Mouse (Mus musculus): Measurements from ENCODE around the gene Wnt6. TPM values are rescaled to one million over a fixed set of nuclear protein-coding genes. Genes with fewer than 3 reads are reported as not detected.
A peak's percentile ranks its signal among the peaks of the same experiment; 100 is the strongest.

Gene Wnt6
- polyA plus RNA-seq (2012; rRNA removed): 0.27 and 0.48 TPM in 2 replicates

DNA sequence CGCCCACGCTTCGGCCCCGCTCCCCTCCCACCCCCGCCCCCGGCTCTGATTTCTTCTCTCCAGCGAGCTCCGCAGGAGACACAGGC is at the start of gene Wnt6:
TSS of gene Wnt6 (plus strand) at position 48 of the 86 bp plus-strand sequence.
- DNase-seq: no peak
- 11% methylated on average over 6 of the region's 8 CpGs for WGBS
- H3K27ac ChIP-seq (ENCODE audit: insufficient read depth, low read depth, low read length): no peak within 1 kb of the TSS
- peak within 1 kb of the TSS; percentile 41 for H3K4me3 ChIP-seq (ENCODE audit: insufficient read depth, low read depth, low read length)
- H3K4me1 ChIP-seq (ENCODE audit: control insufficient read depth, insufficient read depth, low read length): no peaks in the 10 kb centered on the region
- TF ChIP-seq POLR2A (IDR thresholded peaks at IDR 0.05; ENCODE audit: low read depth, low read length): no peak
- TF ChIP-seq CTCF (conservative IDR thresholded peaks at IDR 0.05; ENCODE audit: insufficient read depth, insufficient read length, low read depth, low read length): no peak
- H3K36me3 ChIP-seq (ENCODE audit: control insufficient read depth, insufficient read depth, low read length): no peaks in the 10 kb centered on the region
- H3K27me3 ChIP-seq (replicated peaks; ENCODE audit: control insufficient read depth, insufficient read depth, low read length): peaks cover 4% of the 10 kb centered on the region; the same call in 1 of the 2 replicates

DNA sequence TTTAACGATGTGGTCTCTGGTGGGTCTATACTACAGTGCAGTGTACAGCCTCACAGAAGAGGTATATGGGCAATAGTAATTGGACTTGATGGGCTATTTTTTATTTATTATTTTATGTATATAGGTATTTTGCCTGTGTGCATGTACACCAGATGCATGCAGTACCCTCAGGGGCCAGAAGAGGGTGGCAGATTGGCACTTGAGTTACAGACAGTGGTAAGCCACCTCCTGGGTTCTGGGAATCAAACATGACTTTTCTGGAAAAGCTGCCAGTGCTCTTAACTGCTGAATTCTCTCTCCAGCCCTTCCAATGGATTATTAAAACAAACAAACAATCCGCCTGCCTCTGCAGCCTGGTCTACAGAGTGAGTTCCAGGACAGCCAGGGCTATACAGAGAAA is 47.9 kb upstream of the Wnt6 start:
- Histone ChIP-seq H3K4me1 (ENCODE audit: control insufficient read depth, insufficient read depth, low read length) (no peaks in the 10 kb centered on the region), H3K27me3 (replicated peaks; ENCODE audit: control insufficient read depth, insufficient read depth, low read length) (no peaks in the 10 kb centered on the region), H3K36me3 (ENCODE audit: control insufficient read depth, insufficient read depth, low read length) (no peaks in the 10 kb centered on the region), H3K27ac (ENCODE audit: insufficient read depth, low read depth, low read length) (no peak overlapping the region), H3K4me3 (ENCODE audit: insufficient read depth, low read depth, low read length) (no peak overlapping the region)
- peak; percentile 54 for DNase-seq
- TF ChIP-seq CTCF (conservative IDR thresholded peaks at IDR 0.05; ENCODE audit: insufficient read depth, insufficient read length, low read depth, low read length) (peak; percentile 59), POLR2A (IDR thresholded peaks at IDR 0.05; ENCODE audit: low read depth, low read length) (no peak)
- WGBS: 82% methylated on average over 2 of the region's 2 CpGs

GRCm38 (mm10) chr1:74726114-74726513 is 45.6 kb upstream of the Wnt6 start:
- DNase-seq: peak; percentile 31
- 44% methylated on average over 5 of the region's 5 CpGs for WGBS
- TF ChIP-seq POLR2A (IDR thresholded peaks at IDR 0.05; ENCODE audit: low read depth, low read length) (no peak), CTCF (conservative IDR thresholded peaks at IDR 0.05; ENCODE audit: insufficient read depth, insufficient read length, low read depth, low read length) (no peak)
- 0 out of 2 replicates have a peak overlapping the region, but pooled peaks have one; percentile 26 for H3K27ac ChIP-seq (ENCODE audit: insufficient read depth, low read depth, low read length)
- no peaks in the 10 kb centered on the region for H3K36me3 ChIP-seq (ENCODE audit: control insufficient read depth, insufficient read depth, low read length)
- no peak overlapping the region for H3K4me3 ChIP-seq (ENCODE audit: insufficient read depth, low read depth, low read length)
- no peaks in the 10 kb centered on the region for H3K4me1 ChIP-seq (ENCODE audit: control insufficient read depth, insufficient read depth, low read length)
- no peaks in the 10 kb centered on the region for H3K27me3 ChIP-seq (replicated peaks; ENCODE audit: control insufficient read depth, insufficient read depth, low read length)

DNA sequence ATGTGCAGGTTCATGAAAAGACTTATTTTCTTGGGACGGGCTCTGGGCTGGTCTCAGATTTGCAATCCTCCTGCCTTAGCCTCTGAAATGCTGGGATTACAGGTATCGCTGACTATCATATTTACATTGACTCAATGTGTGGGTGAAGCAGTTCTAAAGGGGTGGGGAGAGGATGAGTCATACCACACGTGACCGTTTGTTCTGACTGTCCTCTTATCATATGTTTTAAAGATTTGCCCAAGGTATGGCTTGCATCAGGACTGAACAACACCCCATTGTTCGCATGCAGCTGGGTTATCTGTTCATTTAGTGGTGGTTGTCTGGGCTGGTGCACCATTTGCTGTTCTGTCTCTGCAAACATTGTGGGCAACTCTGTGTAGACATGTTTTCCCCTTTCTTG is 45.0 kb upstream of the Wnt6 start:
- no peak overlapping the region for H3K4me3 ChIP-seq (ENCODE audit: insufficient read depth, low read depth, low read length)
- WGBS: 79% methylated on average over 5 of the region's 5 CpGs
- H3K27me3 ChIP-seq (replicated peaks; ENCODE audit: control insufficient read depth, insufficient read depth, low read length): no peaks in the 10 kb centered on the region
- H3K36me3 ChIP-seq (ENCODE audit: control insufficient read depth, insufficient read depth, low read length): no peaks in the 10 kb centered on the region
- no peaks in the 10 kb centered on the region for H3K4me1 ChIP-seq (ENCODE audit: control insufficient read depth, insufficient read depth, low read length)
- no peak for DNase-seq
- no peak for TF ChIP-seq POLR2A (IDR thresholded peaks at IDR 0.05; ENCODE audit: low read depth, low read length)
- TF ChIP-seq CTCF (conservative IDR thresholded peaks at IDR 0.05; ENCODE audit: insufficient read depth, insufficient read length, low read depth, low read length): no peak
- H3K27ac ChIP-seq (ENCODE audit: insufficient read depth, low read depth, low read length): no peak overlapping the region

GRCm38 (mm10) chr1:74728446-74728845 is 43.2 kb upstream of the Wnt6 start:
- Histone ChIP-seq H3K4me3 (ENCODE audit: insufficient read depth, low read depth, low read length) (no peak overlapping the region), H3K27ac (ENCODE audit: insufficient read depth, low read depth, low read length) (no peak overlapping the region), H3K27me3 (replicated peaks; ENCODE audit: control insufficient read depth, insufficient read depth, low read length) (no peaks in the 10 kb centered on the region), H3K36me3 (ENCODE audit: control insufficient read depth, insufficient read depth, low read length) (no peaks in the 10 kb centered on the region), H3K4me1 (ENCODE audit: control insufficient read depth, insufficient read depth, low read length) (no peaks in the 10 kb centered on the region)
- DNase-seq: no peak
- no peak for TF ChIP-seq CTCF (conservative IDR thresholded peaks at IDR 0.05; ENCODE audit: insufficient read depth, insufficient read length, low read depth, low read length)
- WGBS: 71% methylated on average over 8 of the region's 8 CpGs

GRCm38 (mm10) chr1:74736977-74737376 is 34.7 kb upstream of the Wnt6 start:
- H3K27ac ChIP-seq (ENCODE audit: insufficient read depth, low read depth, low read length): no peak overlapping the region
- no peak overlapping the region for H3K4me3 ChIP-seq (ENCODE audit: insufficient read depth, low read depth, low read length)
- DNase-seq: no peak
- H3K27me3 ChIP-seq (replicated peaks; ENCODE audit: control insufficient read depth, insufficient read depth, low read length): no peaks in the 10 kb centered on the region
- H3K4me1 ChIP-seq (ENCODE audit: control insufficient read depth, insufficient read depth, low read length): no peaks in the 10 kb centered on the region
- WGBS: 85% methylated on average over 12 of the region's 12 CpGs
- H3K36me3 ChIP-seq (ENCODE audit: control insufficient read depth, insufficient read depth, low read length): no peaks in the 10 kb centered on the region
- no peak for TF ChIP-seq CTCF (conservative IDR thresholded peaks at IDR 0.05; ENCODE audit: insufficient read depth, insufficient read length, low read depth, low read length)
- no peak for TF ChIP-seq POLR2A (IDR thresholded peaks at IDR 0.05; ENCODE audit: low read depth, low read length)

- DNase-seq: no peak
- no peak overlapping the region for H3K4me3 ChIP-seq (ENCODE audit: insufficient read depth, low read depth, low read length)
- no peaks in the 10 kb centered on the region for H3K4me1 ChIP-seq (ENCODE audit: control insufficient read depth, insufficient read depth, low read length)
- 81% methylated on average over 7 of the region's 7 CpGs for WGBS
- no peak overlapping the region for H3K27ac ChIP-seq (ENCODE audit: insufficient read depth, low read depth, low read length)
- no peaks in the 10 kb centered on the region for H3K27me3 ChIP-seq (replicated peaks; ENCODE audit: control insufficient read depth, insufficient read depth, low read length)
- TF ChIP-seq CTCF (conservative IDR thresholded peaks at IDR 0.05; ENCODE audit: insufficient read depth, insufficient read length, low read depth, low read length) (no peak), POLR2A (IDR thresholded peaks at IDR 0.05; ENCODE audit: low read depth, low read length) (no peak)
- no peaks in the 10 kb centered on the region for H3K36me3 ChIP-seq (ENCODE audit: control insufficient read depth, insufficient read depth, low read length)
Observed at GRCm38 (mm10) chr1:74737500-74737899, 34.2 kb upstream of the Wnt6 start.

DNA sequence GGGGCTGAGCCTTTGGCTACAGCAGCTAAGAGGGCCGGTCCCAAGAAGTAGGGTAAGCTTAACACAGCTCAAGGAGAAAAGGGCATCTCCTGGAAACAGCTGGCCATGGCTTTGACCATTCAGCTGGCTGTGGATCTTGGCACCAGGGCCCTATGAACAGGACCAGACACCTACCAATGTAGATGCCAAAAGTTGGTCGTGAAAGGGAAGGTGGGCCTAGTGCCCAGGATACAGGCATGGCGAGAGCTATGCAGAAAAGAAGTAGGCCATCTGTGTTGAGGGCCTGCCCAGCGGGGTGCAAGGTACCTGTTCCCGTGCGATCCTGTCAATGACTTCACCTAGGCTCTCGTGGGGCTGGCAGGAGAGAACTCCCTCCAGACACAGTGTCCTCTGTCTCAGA is 30.8 kb upstream of the Wnt6 start:
- no peak for TF ChIP-seq POLR2A (IDR thresholded peaks at IDR 0.05; ENCODE audit: low read depth, low read length)
- TF ChIP-seq CTCF (conservative IDR thresholded peaks at IDR 0.05; ENCODE audit: insufficient read depth, insufficient read length, low read depth, low read length): no peak

More for the DNA sequence above, 30.8 kb upstream of the Wnt6 start:
- no peaks in the 10 kb centered on the region for H3K36me3 ChIP-seq (ENCODE audit: control insufficient read depth, insufficient read depth, low read length)
- H3K4me1 ChIP-seq (ENCODE audit: control insufficient read depth, insufficient read depth, low read length): no peaks in the 10 kb centered on the region
- H3K27ac ChIP-seq (ENCODE audit: insufficient read depth, low read depth, low read length): no peak overlapping the region
- no peak overlapping the region for H3K4me3 ChIP-seq (ENCODE audit: insufficient read depth, low read depth, low read length)
- no peaks in the 10 kb centered on the region for H3K27me3 ChIP-seq (replicated peaks; ENCODE audit: control insufficient read depth, insufficient read depth, low read length)
- 84% methylated on average over 7 of the region's 7 CpGs for WGBS
- no peak for DNase-seq

Data from kidney, adult 2 months (tissue).